Mouse (Mus musculus): ENCODE measurements at regions not wholly inside any gene's neighbourhood (a gene's known extent, or its start where the extent isn't known, plus 50 kb on each side); places are given as distances from the start of the nearest gene placed in this dataset.
A peak's percentile ranks its signal among the peaks of the same experiment; 100 is the strongest.

GRCm38 (mm10) chr5:46488140-46488942 lies 630.9 kb upstream of the Lcorl start:
- DNase-seq = no peak

DNA sequence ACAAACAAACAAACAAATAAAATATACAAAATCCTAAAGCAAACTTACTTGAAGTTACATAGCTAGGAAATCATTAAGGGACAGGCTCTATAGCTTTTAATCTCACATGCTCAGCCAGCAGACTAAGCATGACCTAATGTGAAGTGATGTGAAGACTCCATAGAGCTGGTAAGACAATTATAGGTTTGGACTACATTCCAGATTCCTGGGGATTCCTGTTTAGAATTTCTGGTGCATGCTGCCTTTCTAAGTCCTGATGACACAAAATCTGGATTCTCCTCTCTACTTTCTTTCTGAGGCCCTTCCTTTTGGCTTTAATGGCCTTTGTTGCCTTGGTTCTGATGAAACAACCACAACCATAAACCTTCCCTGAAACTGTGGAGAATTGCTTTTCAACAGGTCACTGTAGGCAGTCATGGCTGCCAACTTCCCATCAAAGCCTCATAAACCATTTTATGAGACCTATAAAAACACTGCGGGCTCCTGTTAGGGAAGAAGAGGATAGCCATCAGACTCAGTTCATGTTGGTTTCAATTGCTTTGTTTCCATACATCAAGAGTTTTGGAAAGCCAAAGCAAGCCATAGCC lies 629.4 kb upstream of the Lcorl start:
- DNase-seq = no peak

- no peak for DNase-seq
These were observed 598.9 kb upstream of the Lcorl start for GRCm38 (mm10) chr5:46456356-46456755.

DNA sequence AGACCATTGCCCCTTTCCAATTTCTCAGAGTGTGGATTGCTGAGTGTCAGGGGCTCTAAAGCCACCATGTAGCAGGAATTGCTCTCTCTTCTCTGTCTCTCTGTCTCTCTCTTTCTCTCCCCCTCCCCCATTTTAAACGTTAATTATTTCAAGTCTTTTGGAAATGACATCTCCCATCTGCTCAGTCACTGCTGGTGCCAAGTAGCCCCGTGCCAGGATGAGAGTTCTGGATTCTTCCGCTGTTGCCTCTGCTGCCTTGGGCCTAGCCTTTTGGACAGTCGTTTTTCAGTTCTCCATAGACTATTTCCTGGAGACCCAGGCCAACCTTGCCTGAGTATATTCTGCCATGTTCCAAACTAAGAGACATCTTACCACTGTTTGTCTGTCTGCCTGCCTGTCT lies 590.9 kb upstream of the Lcorl start:
- no peak for DNase-seq

DNA sequence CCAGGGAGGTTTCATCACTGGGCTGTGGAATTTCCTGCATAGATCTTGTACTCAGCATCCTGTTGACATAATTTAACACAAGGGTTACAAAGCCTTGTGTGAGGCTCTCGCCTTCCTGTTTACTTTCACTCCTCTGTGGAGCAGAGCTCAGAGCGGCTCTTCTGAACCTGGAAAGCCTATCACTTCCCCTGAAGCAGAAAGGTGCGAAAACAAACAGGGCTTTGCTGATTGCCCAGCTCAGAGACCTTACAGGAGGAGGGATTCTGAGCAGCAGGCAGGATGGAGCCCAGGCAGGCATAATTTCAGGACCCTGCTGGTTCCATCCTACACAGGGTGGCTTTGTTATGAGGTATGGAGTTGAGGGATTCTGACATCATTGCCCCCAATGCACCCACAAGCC lies 588.4 kb upstream of the Lcorl start:
- no peak for DNase-seq

DNA sequence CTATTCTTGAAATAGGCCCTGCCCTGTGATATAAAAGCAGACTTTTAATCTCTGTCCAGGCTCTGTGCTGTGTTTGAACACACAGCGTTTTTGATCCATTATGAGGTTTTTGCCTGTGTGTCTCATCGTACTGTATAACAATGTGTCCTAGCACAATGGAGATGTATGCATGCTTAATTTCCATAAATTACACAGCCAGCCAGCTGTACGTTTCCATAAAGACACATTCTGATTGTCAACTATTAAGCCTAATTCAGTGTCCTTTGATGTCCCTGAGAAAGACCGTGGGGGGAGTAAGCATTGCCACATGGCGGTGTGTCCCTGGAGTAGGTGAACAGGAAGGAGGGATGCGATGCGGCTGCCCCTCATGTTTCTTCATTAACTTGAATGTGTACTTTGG lies 587.7 kb upstream of the Lcorl start:
- no peak for DNase-seq

DNA sequence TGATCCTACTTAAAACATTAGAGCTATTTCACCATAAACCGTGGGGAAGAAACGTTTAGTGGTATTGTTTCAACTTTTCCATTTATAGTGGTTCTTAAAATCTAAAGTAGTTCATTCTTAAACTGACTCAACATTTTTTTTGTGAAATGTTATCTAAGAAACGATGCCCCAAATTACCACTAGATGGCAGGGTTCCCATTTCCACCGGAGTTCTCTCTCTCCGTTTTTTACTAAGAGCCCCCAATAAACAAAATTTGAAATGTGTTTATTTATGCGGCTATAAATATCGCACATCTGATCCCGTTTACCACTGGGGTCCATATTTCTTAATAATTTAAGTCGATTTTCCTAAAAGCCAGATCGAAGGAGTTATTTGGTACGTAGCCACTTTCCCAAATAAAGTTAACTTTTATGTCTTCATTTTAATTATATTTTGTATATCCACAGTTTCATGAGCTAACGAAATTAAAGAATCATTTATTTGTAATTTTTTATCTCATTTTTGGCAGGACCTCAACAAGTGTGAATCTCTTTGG lies 586.5 kb upstream of the Lcorl start:
- peak; percentile 12 for DNase-seq

GRCm38 (mm10) chr5:46442600-46443248 lies 585.3 kb upstream of the Lcorl start:
- DNase-seq = peak; percentile 5

DNA sequence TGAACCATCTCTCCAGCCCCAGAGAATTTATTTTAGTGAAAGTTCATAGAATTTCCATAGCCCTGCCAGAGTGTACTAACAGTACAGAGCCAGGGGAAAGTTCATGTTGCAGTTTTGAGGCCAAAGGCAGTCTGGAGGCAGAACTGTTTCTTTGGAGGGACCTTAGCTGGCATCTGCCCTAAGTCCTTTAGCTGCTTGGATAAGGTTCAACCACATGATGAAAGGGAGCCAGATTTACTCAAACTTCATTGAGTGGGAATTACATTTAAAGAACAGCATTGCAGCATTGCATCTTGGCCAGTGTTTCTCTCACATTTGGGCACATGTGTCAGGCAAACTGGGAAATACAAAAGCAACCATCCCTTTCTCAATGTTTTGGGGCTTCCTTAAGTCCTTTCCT lies 584.3 kb upstream of the Lcorl start:
- no peak for DNase-seq

DNA sequence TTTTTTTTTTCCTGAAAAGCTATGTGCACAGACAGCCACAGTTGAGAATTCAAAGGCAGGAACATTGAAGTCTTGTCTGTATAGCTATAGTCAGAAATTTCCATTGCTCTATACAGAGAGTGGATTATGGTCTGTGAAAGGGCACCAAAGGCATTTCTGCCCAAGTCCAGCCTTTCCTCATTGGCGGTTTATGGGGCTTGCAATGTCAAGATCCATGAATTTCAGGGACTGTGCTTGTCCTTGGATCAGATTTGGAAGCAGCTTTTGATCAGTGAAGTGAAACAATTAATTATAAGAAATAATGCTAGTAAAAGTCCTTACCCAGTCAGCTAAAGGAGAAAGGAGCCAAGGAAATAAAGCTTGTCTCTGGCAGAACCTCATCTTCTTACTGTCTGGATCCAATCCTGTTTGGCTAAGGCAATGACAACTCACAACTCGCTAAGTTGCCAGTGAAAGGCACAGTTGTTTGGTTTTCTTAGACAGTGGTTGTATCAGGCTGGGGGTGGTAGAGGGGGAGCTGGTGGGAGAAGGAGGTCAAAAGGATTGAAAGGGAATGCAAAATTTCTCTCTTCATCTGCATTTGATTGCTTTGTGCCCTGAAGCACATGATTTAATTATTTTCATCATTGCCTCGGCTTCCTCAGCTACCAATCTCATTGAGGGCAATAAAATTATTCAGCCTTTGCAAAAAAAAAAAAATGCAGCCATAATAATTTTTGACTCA lies 574.4 kb upstream of the Lcorl start:
- no peak for DNase-seq

DNA sequence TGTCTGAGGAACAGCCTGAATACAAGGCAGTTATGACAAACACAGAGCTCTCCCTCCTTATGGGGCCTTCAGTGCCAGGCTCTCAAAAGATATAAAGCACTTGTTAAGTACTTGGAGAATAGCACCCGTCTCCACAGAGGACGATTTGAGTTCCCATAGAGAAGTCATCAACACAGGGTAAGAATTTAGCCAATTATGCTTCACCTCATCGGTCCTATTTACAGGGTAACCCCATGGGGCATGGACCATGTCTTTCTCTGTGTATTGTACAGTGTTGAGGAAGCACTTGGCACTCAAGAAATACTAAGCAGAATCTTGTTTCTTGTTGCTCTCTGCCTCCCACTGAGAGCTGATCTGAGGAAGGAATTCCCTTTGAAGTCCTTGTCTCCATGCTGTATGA lies 565.3 kb upstream of the Lcorl start:
- no peak for DNase-seq

DNA sequence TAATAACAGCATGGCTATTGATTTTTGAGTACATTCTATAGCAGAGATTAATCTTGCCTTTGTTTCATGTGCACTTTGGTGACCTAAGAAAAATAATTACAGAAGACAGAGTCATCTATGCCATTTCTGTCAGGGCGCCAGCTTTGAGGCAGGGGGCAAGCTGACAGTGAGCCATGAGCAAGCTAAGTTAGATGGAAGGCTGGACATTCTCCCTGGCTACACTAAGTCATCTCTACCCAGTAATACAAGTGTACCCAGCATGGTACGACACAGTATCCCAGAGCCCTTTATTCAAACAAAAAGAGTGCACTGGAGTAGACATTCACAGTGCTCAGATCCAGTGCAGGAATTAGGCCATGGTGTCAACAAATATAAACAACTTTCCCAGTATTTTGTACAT lies 549.6 kb upstream of the Lcorl start:
- no peak for DNase-seq

DNA sequence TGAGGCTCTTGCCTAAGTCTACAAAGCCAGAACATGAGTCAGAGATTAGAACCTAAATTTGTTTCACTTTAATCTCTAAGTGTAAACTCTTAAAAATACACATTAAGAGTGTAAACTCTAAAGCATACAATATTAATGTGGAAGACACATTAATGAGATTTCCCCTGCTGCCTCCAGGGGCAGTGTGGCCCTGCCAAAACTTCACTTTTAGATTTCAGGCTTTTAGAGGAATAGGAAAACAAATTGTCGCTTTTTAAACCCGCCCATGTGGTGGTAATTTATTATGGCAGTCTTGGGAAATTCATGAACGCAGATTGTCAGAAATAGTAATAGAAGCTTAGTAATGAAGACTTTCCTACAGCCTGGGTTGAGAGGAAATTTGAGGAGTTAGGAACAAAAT lies 549.0 kb upstream of the Lcorl start:
- no peak for DNase-seq

DNA sequence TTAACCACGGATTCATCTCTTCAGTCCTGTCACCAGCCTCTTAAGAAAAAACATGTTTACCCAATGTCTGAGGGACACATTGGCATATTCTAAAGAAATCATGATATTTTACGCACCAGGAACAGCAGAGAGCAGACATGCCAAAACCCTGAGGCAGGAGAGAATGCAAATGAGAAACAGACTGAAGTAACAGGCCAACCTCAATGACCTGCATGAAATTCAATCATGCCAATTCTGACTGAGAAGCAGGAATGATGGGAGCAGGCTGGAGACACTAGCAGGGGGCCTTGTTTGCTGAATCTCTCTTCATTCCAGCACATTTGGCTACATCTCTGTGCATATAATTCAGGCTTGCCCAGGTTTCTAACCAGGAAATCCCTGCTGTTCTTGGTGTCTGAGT lies 529.2 kb upstream of the Lcorl start:
- no peak for DNase-seq

DNA sequence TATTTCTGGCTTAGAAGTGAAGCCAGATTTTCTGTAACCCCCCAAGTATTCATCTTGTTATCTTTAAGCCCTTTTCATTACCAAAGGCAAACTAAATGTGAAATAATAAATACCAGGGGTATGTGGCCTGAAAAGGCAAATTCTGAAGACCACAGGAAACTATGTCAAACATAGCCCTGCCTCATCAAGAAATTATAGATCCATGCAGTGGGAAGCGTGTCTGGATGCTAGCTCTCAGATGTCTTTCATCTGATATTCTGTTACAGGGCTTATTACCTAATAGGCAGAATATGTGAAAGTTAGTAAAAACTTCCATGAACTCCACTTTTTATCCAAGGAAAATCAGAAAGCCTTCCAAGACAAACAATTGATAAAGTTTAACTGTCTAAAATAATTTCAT lies 509.9 kb upstream of the Lcorl start:
- DNase-seq = no peak

DNA sequence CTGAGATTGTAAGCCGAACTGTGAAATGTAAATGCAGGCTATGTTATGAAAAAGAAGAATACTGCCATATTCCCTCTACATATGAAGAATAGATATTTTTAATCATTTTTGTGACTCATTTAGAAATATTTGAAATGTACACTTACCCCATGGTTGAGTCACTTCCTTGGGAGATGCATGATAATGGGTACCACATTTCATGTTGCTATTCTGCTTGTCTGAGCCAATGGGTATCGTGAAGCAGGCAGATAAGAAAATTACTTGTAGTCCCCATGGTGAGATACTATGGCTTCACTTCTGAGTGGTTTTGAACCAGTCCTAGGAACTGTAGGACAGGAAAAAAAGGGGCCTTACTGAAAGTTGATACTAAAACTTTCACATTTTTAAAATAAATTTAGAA lies 506.2 kb upstream of the Lcorl start:
- no peak for DNase-seq

- DNase-seq = no peak
These were observed 504.2 kb upstream of the Lcorl start for GRCm38 (mm10) chr5:46361637-46362036.

GRCm38 (mm10) chr5:46348448-46348847 lies 491.0 kb upstream of the Lcorl start:
- DNase-seq = no peak

DNA sequence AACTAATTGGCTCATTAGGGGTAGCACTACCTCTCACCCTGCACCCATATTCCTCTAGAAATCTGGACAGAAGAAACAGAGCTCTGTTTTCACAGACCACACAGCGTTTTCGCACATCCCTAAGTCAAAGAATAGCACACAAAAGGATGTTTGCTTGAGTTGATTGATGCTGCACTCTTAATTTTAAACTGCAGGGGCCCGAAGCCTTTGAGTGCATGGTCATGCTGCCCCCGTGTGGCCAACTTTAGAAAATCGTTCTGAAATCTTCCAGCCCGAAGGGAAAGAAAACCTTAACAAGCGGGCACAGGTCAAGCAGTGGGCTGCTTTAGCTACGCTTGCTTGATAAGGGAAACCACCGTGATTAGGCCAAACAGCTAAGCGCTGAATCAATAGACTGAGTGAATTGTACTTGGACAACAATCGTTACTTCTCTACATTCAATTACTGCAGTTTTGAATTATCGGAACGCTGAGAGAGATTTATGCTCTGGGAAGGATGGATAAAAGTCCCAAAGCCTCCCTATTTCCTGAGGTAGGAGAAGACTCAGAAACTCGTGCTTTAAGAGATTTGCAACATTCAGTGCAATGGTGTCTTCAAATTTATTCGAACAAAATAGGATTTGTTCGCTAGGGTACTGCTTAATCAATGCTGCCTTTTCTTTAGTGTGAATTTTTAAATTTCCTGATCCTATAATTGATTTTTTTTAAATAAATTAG lies 490.1 kb upstream of the Lcorl start:
- peak; percentile 75 for DNase-seq

- DNase-seq = peak; percentile 7
These were observed 481.0 kb upstream of the Lcorl start for GRCm38 (mm10) chr5:46338461-46338860.

DNA sequence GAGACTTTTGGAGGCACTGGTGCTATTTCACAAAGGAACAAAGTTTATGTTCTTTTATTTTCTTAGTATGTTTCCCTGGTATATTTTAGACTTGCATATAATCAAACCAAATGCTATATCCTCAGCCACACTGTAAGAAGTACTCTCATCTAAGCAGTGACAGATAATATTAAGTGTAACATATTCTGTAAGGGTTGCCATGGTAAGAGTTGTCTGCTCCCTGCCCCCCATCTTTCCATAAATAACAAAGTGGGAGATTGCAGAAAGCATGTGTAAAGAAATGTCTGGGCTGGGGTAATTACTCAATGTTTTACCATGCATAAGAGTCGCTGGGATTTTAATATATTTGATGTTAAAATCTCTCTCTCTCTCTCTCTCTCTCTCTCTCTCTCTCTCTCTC lies 473.5 kb upstream of the Lcorl start:
- DNase-seq = no peak
